Mouse (Mus musculus) ES-E14 (cell line): ENCODE results near the gene Cpeb4. TPM values are rescaled to one million over a fixed set of nuclear protein-coding genes. Genes with fewer than 3 reads are reported as not detected.

ENCODE experiments used
- DNase-seq: peaks from one replicate; pipeline ENCODE4 v3.0.0-alpha.2; 2013; ENCODE audit warnings: low read depth, low spot score
- H3K27ac ChIP-seq: 2 replicates; pipeline ENCODE4 v1.5.1; 2012; ENCODE audit warnings: low read depth, mild to moderate bottlenecking, low read length, moderate library complexity, mixed read lengths; ENCODE audit not compliant: poor library complexity, insufficient read depth, severe bottlenecking
- H3K36me3 ChIP-seq: 2 replicates; pipeline ENCODE4 v1.6.1; 2012; ENCODE audit warnings: mild to moderate bottlenecking, low read length, moderate library complexity, mixed read lengths; ENCODE audit not compliant: control insufficient read depth, poor library complexity, insufficient read depth, severe bottlenecking
- H3K4me1 ChIP-seq, 2 experiments: fragments of 150-350 bp in 1 of 2; sonication (generic) in 1 of 2; 2 replicates each; pipeline ENCODE4 v1.6.1; 2012; ENCODE audit warnings: low read length in 2 of 2, mild to moderate bottlenecking in 1 of 2, mixed read lengths in 1 of 2; ENCODE audit not compliant: control insufficient read depth in 2 of 2, insufficient read depth in 2 of 2, poor library complexity in 1 of 2
- H3K4me3 ChIP-seq, 2 experiments: fragments of 150-350 bp in 1 of 2; sonication (generic) in 1 of 2; 2 replicates each; pipeline ENCODE4 v1.5.1; 2012; ENCODE audit warnings: low read length in 2 of 2, low read depth in 1 of 2, mild to moderate bottlenecking in 1 of 2, mixed read lengths in 1 of 2; ENCODE audit not compliant: insufficient read depth in 1 of 2, poor library complexity in 1 of 2, severe bottlenecking in 1 of 2
- H3K9ac ChIP-seq: 2 replicates; pipeline ENCODE4 v1.6.1; 2012; ENCODE audit warnings: low read depth, mild to moderate bottlenecking, low read length, mixed read lengths; ENCODE audit not compliant: poor library complexity, insufficient read depth, severe bottlenecking
- H3K9me3 ChIP-seq: fragments of 150-350 bp; sonication (generic); 2 replicates; pipeline ENCODE4 v1.6.1; 2012; ENCODE audit warnings: low read depth, mild to moderate bottlenecking, low read length; ENCODE audit not compliant: control insufficient read depth, insufficient read depth
- CHD2 ChIP-seq: IDR thresholded peaks from 2 replicates; pipeline ENCODE4 v1.6.1; 2014; ENCODE audit warnings: mild to moderate bottlenecking, low read depth, low read length, inconsistent platforms
- HCFC1 ChIP-seq: IDR thresholded peaks from 2 replicates; pipeline ENCODE4 v1.6.1; 2012; ENCODE audit warnings: low read length, inconsistent platforms, borderline replicate concordance; ENCODE audit not compliant: insufficient read depth
- MAFK ChIP-seq: IDR thresholded peaks from 2 replicates; pipeline ENCODE4 v1.6.1; 2014; ENCODE audit warnings: mild to moderate bottlenecking, low read depth, low read length, inconsistent platforms; ENCODE audit not compliant: insufficient read depth
- ZC3H11A ChIP-seq: IDR thresholded peaks from 2 replicates; pipeline ENCODE4 v1.6.1; 2012; ENCODE audit warnings: low read depth, mild to moderate bottlenecking, inconsistent platforms, low read length, borderline replicate concordance
- ZNF384 ChIP-seq: IDR thresholded peaks from 2 replicates; pipeline ENCODE4 v1.6.1; 2012; ENCODE audit warnings: low read depth, low read length, inconsistent platforms
- in situ Hi-C, 2 experiments: fragments of 600-800 bp; cut with MboI; formaldehyde crosslinking; loops; one replicate each; pipeline ENCODE4 v1.15.1; 2025; ENCODE audit warnings: low sequenced_read_pairs in 2 of 2, inconsistent platforms in 1 of 2; ENCODE audit not compliant: unreplicated experiment in 2 of 2
- total RNA-seq: library from RNA; depleted of rRNA; stranded (reverse); fragments of 300-350 nt; gene quantifications from 2 replicates; pipeline ENCODE4 v1.2.3, GENCODE M21; 2012

Gene Cpeb4
- total RNA-seq, 1 experiment = 11.5 TPM

DNA sequence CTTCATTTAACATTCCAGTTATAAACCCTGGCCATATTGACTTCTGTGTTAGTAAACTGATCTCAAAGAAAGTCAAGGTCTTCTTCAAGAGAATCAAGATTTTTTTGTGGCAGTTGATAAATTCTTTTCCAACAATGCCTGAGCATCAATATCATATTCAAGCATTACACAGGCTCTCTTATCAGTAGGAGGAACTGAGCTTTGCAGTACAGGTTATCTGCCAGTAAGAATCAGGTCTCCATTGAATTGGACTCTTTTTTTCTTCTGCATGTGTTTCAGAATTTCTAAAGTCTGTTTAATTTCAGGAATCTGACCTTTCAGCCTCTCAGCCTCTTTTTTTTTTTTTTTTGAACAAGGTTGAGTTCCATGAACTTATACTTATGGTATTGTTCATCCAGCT, 40.9 kb downstream of the Cpeb4 start:
- Histone ChIP-seq H3K36me3 (no peaks in the 10 kb centered on the region), H3K27ac (no peak overlapping the region), H3K9ac (no peak overlapping the region), H3K9me3 (no peaks in the 10 kb centered on the region), H3K4me3 (no peak overlapping the region), H3K4me1 (no peaks in the 10 kb centered on the region)
- TF ChIP-seq MAFK (no peak), HCFC1 (no peak), CHD2 (no peak), ZNF384 (no peak), ZC3H11A (no peak)
- in situ Hi-C loops = no loop called here
- no peak for DNase-seq

DNA sequence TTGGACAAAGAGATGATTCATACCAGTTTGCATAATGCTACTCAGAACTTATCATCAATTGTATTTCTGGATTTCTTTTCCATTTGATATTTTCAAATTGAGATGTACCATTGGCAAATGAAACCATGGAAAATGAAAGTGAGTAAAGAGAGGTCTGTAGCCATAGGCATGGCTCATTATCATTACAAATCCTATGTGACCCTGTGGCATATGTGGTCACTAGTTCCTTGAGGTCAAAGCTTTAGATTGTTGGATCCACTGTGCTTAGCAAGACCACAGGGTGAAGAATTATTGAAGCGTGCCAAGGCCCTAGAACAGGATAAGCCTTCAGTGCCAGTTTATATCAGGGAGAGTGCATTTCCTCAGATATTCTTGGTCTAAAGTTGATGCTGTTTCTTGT, 45.8 kb downstream of the Cpeb4 start:
- Histone ChIP-seq H3K36me3 (no peaks in the 10 kb centered on the region), H3K4me1 (no peaks in the 10 kb centered on the region), H3K9me3 (no peaks in the 10 kb centered on the region), H3K9ac (no peak overlapping the region), H3K4me3 (no peak overlapping the region), H3K27ac (no peak overlapping the region)
- TF ChIP-seq CHD2 (no peak), HCFC1 (no peak), MAFK (no peak), ZNF384 (no peak), ZC3H11A (no peak)
- no peak for DNase-seq
- in situ Hi-C loops = no loop called here

- no peak overlapping the region for H3K9ac ChIP-seq
Measured at GRCm38 (mm10) chr11:31930051-31930450, 58.0 kb downstream of the Cpeb4 start.

DNA sequence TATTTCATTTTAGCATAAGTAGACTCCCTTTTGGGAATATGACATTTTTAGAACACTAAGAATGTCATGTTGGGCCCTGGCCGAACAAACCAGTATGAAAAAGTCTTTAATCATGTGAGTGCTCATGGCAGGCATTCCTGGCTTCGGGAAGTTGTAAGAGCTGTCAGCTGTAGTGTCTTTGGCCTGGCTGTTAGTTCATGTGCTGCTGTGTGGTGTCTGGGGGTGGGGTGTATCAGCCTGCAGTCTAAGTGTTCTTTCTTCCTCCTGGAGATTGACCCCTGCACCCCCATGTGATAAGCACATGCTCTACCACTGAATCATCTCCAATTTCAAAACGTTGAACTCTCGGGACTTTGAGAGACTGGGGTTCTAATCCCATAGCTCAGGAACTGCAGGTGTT, 63.6 kb downstream of the Cpeb4 start:
- DNase-seq = no peak
- in situ Hi-C loops = no loop called here
- Histone ChIP-seq H3K9me3 (no peaks in the 10 kb centered on the region), H3K4me1 (no peaks in the 10 kb centered on the region), H3K27ac (no peak overlapping the region), H3K36me3 (no peaks in the 10 kb centered on the region), H3K9ac (no peak overlapping the region), H3K4me3 (no peak overlapping the region)
- TF ChIP-seq MAFK (no peak), CHD2 (no peak), ZNF384 (no peak), ZC3H11A (no peak), HCFC1 (no peak)

More at GRCm38 (mm10) chr11:31930051-31930450, 58.0 kb downstream of the Cpeb4 start:
- in situ Hi-C loops = no loop called here
- Histone ChIP-seq H3K27ac (no peak overlapping the region), H3K9me3 (no peaks in the 10 kb centered on the region), H3K4me3 (no peak overlapping the region), H3K36me3 (no peaks in the 10 kb centered on the region; the same call in 1 of the 2 replicates), H3K4me1 (no peaks in the 10 kb centered on the region)
- TF ChIP-seq ZC3H11A (no peak), MAFK (no peak), HCFC1 (no peak), ZNF384 (no peak), CHD2 (no peak)
- no peak for DNase-seq
